Mouse (Mus musculus): Measurements from ENCODE around the gene Arl16.
"Not testable (repeated sequence)": the region's sequence is repeated elsewhere in the genome, so short reads cannot be mapped to it uniquely, and the experiment has no call there.

The Arl16 gene

GRCm38 (mm10) chr11:120467051-120467735 is at the start of gene Arl16:
TSS of gene Arl16 (minus strand) at chr11:120467607.
- peak; percentile 93 to 94 for DNase-seq

GRCm38 (mm10) chr11:120517147-120517546 is 49.7 kb upstream of the Arl16 start:
- DNase-seq, result no peak

GRCm38 (mm10) chr11:120515611-120516010 is 48.2 kb upstream of the Arl16 start:
- peak; percentile 92 to 93 for DNase-seq

- DNase-seq, result not testable (repeated sequence)
Observed at GRCm38 (mm10) chr11:120514262-120514661, 46.9 kb upstream of the Arl16 start.

- no peak for DNase-seq
Observed at GRCm38 (mm10) chr11:120512790-120513453, 45.5 kb upstream of the Arl16 start.

- DNase-seq, result peak; percentile 12 to 19
Observed at GRCm38 (mm10) chr11:120510375-120511030, 43.1 kb upstream of the Arl16 start.

GRCm38 (mm10) chr11:120509940-120510339 is 42.5 kb upstream of the Arl16 start:
- DNase-seq, result no peak

GRCm38 (mm10) chr11:120508290-120508870 is 41.0 kb upstream of the Arl16 start:
- no peak for DNase-seq

- no peak for DNase-seq
Observed at GRCm38 (mm10) chr11:120507611-120508289, 40.3 kb upstream of the Arl16 start.

GRCm38 (mm10) chr11:120506899-120507298 is 39.5 kb upstream of the Arl16 start:
- DNase-seq, result no peak

- DNase-seq, result no peak
Observed at GRCm38 (mm10) chr11:120505661-120506060, 38.3 kb upstream of the Arl16 start.

GRCm38 (mm10) chr11:120501701-120502100 is 34.3 kb upstream of the Arl16 start:
- no peak for DNase-seq

GRCm38 (mm10) chr11:120501018-120501417 is 33.6 kb upstream of the Arl16 start:
- no peak for DNase-seq

- no peak for DNase-seq
Observed at GRCm38 (mm10) chr11:120500357-120500756, 33.0 kb upstream of the Arl16 start.

GRCm38 (mm10) chr11:120499894-120500293 is 32.5 kb upstream of the Arl16 start:
- DNase-seq, result no peak

GRCm38 (mm10) chr11:120498891-120499290 is 31.5 kb upstream of the Arl16 start:
- DNase-seq, result no peak

GRCm38 (mm10) chr11:120498226-120498625 is 30.8 kb upstream of the Arl16 start:
- no peak for DNase-seq

GRCm38 (mm10) chr11:120497436-120497835 is 30.0 kb upstream of the Arl16 start:
- DNase-seq, result no peak

- no peak for DNase-seq
Observed at GRCm38 (mm10) chr11:120493911-120494310, 26.5 kb upstream of the Arl16 start.

- no peak for DNase-seq
Observed at GRCm38 (mm10) chr11:120493351-120493750, 25.9 kb upstream of the Arl16 start.

GRCm38 (mm10) chr11:120492878-120493203 is 25.4 kb upstream of the Arl16 start:
- DNase-seq, result no peak

GRCm38 (mm10) chr11:120492024-120492877 is 24.8 kb upstream of the Arl16 start:
- peak; percentile 45 to 53 for DNase-seq

Data from B cell, adult 2 months (primary cell).